Mouse (Mus musculus) forebrain, postnatal 0 days (tissue): Measurements from ENCODE around the gene Cdc26. TPM values are rescaled to one million over a fixed set of nuclear protein-coding genes. Genes with fewer than 3 reads are reported as not detected.

ENCODE experiments used
- ATAC-seq: fragments of 200-750 bp; cut with Nextera tagmentation; 2 replicates; pipeline ENCODE4 v1.8.0; 2017; ENCODE audit warnings: mild to moderate bottlenecking, moderate library complexity
- DNase-seq: peaks from one replicate; pipeline ENCODE4 v3.0.0-alpha.2; 2015
- H3K27ac ChIP-seq: fragments of 300-500 bp; sonication (generic); 2 replicates; pipeline ENCODE4 v1.5.1; 2014; ENCODE audit warnings: low read depth, mild to moderate bottlenecking, antibody characterized with exemption, low read length, moderate library complexity, mixed read lengths
- H3K27me3 ChIP-seq: fragments of 300-500 bp; sonication (generic); 2 replicates; pipeline ENCODE4 v1.6.1; 2014; ENCODE audit warnings: mild to moderate bottlenecking, low read length, mixed read lengths; ENCODE audit not compliant: insufficient read depth
- H3K36me3 ChIP-seq: fragments of 300-500 bp; sonication (generic); 2 replicates; pipeline ENCODE4 v1.6.1; 2014; ENCODE audit warnings: mild to moderate bottlenecking, moderate library complexity; ENCODE audit not compliant: insufficient read depth
- H3K4me1 ChIP-seq: fragments of 300-500 bp; sonication (generic); 2 replicates; pipeline ENCODE4 v1.6.1; 2014; ENCODE audit warnings: antibody characterized with exemption; ENCODE audit not compliant: insufficient read depth
- H3K4me2 ChIP-seq: fragments of 300-500 bp; sonication (generic); 2 replicates; pipeline ENCODE4 v1.6.1; 2014; ENCODE audit warnings: low read depth, mild to moderate bottlenecking, moderate library complexity
- H3K4me3 ChIP-seq: fragments of 300-500 bp; sonication (generic); 2 replicates; pipeline ENCODE4 v1.5.1; 2014; ENCODE audit warnings: low read depth, low read length, mixed read lengths
- H3K9ac ChIP-seq: fragments of 300-500 bp; sonication (generic); 2 replicates; pipeline ENCODE4 v1.6.1; 2014; ENCODE audit warnings: mild to moderate bottlenecking
- H3K9me3 ChIP-seq: fragments of 300-500 bp; sonication (generic); 2 replicates; pipeline ENCODE4 v1.6.1; 2016; ENCODE audit warnings: low read length
- CTCF ChIP-seq: sonication (generic); IDR thresholded peaks from 2 replicates; pipeline ENCODE4 v1.5.1; 2016; ENCODE audit warnings: antibody characterized with exemption, control low read depth, low read depth
- WGBS: fragments of 180-500 bp; shearing (Covaris S2); extraction: QIAGEN DNeasy Blood & Tissue Kit; methylation state at CpG from one replicate; pipeline ENCODE4 v1.1.7; 2014; 5-methylcytosine and 5-hydroxymethylcytosine counted together
- polyA plus RNA-seq: library from polyadenylated mRNA; unstranded; fragments of >200 nt; fragmentation: Nextera tagmentation; extraction: Ambion mirVana; gene quantifications from 2 replicates; pipeline ENCODE4 v1.2.1, GENCODE M21; 2015
- total RNA-seq: library from RNA; depleted of rRNA; stranded (reverse); fragments of >200 nt; gene quantifications from 2 replicates; pipeline ENCODE4 v1.2.3, GENCODE M21; 2014

Gene Cdc26
- total and polyA plus RNA-seq, 2 experiments from 2014 or later = 51.1 to 81.7 TPM

- no peak overlapping the region for H3K4me3 ChIP-seq
- ATAC-seq (no peak), DNase-seq (no peak)
- H3K4me1 ChIP-seq = no peaks in the 10 kb centered on the region
- no peak overlapping the region for H3K4me2 ChIP-seq
- H3K9me3 ChIP-seq = no peaks in the 10 kb centered on the region
- no peak for TF ChIP-seq CTCF
- H3K36me3 ChIP-seq = no peaks in the 10 kb centered on the region
- no peak overlapping the region for H3K9ac ChIP-seq
- H3K27ac ChIP-seq = no peak overlapping the region
- no peaks in the 10 kb centered on the region for H3K27me3 ChIP-seq
- 86% methylated on average over 9 of the region's 9 CpGs for WGBS
Observed at GRCm38 (mm10) chr4:62372818-62373520, 35.5 kb downstream of the Cdc26 start.

- ATAC-seq (no peak), DNase-seq (no peak)
- Histone ChIP-seq H3K27ac (no peak overlapping the region), H3K4me2 (no peak overlapping the region), H3K9ac (no peak overlapping the region), H3K9me3 (no peaks in the 10 kb centered on the region), H3K27me3 (no peaks in the 10 kb centered on the region), H3K4me1 (no peaks in the 10 kb centered on the region), H3K36me3 (no peaks in the 10 kb centered on the region), H3K4me3 (no peak overlapping the region)
- WGBS = 11% methylated on average over 1 of the region's 1 CpGs
- TF ChIP-seq CTCF = no peak
Observed at GRCm38 (mm10) chr4:62372410-62372809, 36.0 kb downstream of the Cdc26 start.

- 84% methylated on average over 3 of the region's 3 CpGs for WGBS
- Histone ChIP-seq H3K9me3 (no peaks in the 10 kb centered on the region), H3K27me3 (no peaks in the 10 kb centered on the region), H3K36me3 (no peaks in the 10 kb centered on the region), H3K27ac (no peak overlapping the region), H3K4me1 (no peaks in the 10 kb centered on the region), H3K4me3 (no peak overlapping the region), H3K4me2 (no peak overlapping the region), H3K9ac (no peak overlapping the region)
- no peak for DNase-seq
- ATAC-seq = no peak
- no peak for TF ChIP-seq CTCF
Observed at GRCm38 (mm10) chr4:62369091-62369490, 39.4 kb downstream of the Cdc26 start.

DNA sequence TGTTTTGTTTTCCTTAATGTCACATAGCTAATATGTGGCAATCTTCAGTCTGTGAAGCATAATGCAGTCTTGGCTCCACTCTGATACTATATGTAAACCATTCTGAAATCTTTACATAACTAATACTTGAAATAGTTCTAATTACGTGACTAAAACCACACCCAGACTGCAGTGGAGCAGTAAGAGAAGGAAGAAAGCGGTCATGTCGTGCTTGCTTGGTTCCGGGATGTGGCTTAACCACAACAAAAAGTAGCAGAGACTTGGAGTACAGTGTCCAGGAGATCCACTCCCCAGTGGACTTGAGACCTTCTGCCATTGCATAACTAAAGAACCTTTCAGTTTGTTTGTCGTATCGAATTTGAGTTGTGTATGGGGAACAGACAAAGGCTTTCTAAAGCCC, 40.9 kb downstream of the Cdc26 start:
- no peaks in the 10 kb centered on the region for H3K27me3 ChIP-seq
- no peak for ATAC-seq
- WGBS = 91% methylated on average over 6 of the region's 6 CpGs
- H3K4me3 ChIP-seq = no peak overlapping the region
- no peak overlapping the region for H3K27ac ChIP-seq
- TF ChIP-seq CTCF = no peak
- no peaks in the 10 kb centered on the region for H3K4me1 ChIP-seq
- H3K36me3 ChIP-seq = no peaks in the 10 kb centered on the region
- no peak for DNase-seq
- no peak overlapping the region for H3K4me2 ChIP-seq
- H3K9me3 ChIP-seq = no peaks in the 10 kb centered on the region
- H3K9ac ChIP-seq = no peak overlapping the region

GRCm38 (mm10) chr4:62366291-62366690, 42.2 kb downstream of the Cdc26 start:
- H3K4me2 ChIP-seq = no peak overlapping the region
- H3K27me3 ChIP-seq = no peaks in the 10 kb centered on the region
- TF ChIP-seq CTCF = no peak
- ATAC-seq (no peak), DNase-seq (no peak)
- 0 out of 2 replicates have a peak, but pooled peaks cover 2% of the 10 kb centered on the region for H3K4me1 ChIP-seq
- no peak overlapping the region for H3K9ac ChIP-seq
- no peaks in the 10 kb centered on the region for H3K36me3 ChIP-seq
- H3K9me3 ChIP-seq = no peaks in the 10 kb centered on the region
- no peak overlapping the region for H3K27ac ChIP-seq
- 81% methylated on average over 4 of the region's 4 CpGs for WGBS
- no peak overlapping the region for H3K4me3 ChIP-seq

GRCm38 (mm10) chr4:62364299-62364698, 44.1 kb downstream of the Cdc26 start:
- no peak overlapping the region for H3K27ac ChIP-seq

GRCm38 (mm10) chr4:62362437-62362836, 46.0 kb downstream of the Cdc26 start:
- no peak overlapping the region for H3K9ac ChIP-seq
- H3K4me1 ChIP-seq = peaks cover 13% of the 10 kb centered on the region; the same call in 1 of the 2 replicates
- WGBS = 85% methylated on average over 2 of the region's 2 CpGs
- H3K4me3 ChIP-seq = no peak overlapping the region
- H3K27me3 ChIP-seq = no peaks in the 10 kb centered on the region
- ATAC-seq (no peak), DNase-seq (no peak)
- H3K9me3 ChIP-seq = no peaks in the 10 kb centered on the region
- H3K36me3 ChIP-seq = no peaks in the 10 kb centered on the region
- H3K4me2 ChIP-seq = no peak overlapping the region
- TF ChIP-seq CTCF = no peak
- no peak overlapping the region for H3K27ac ChIP-seq

More at GRCm38 (mm10) chr4:62364299-62364698, 44.1 kb downstream of the Cdc26 start:
- Histone ChIP-seq H3K9ac (no peak overlapping the region), H3K4me2 (no peak overlapping the region), H3K27me3 (no peaks in the 10 kb centered on the region), H3K4me1 (peaks cover 11% of the 10 kb centered on the region; the same call in 1 of the 2 replicates), H3K9me3 (no peaks in the 10 kb centered on the region), H3K4me3 (no peak overlapping the region), H3K36me3 (no peaks in the 10 kb centered on the region)
- ATAC-seq (no peak), DNase-seq (no peak)
- WGBS = 93% methylated on average over 8 of the region's 8 CpGs
- TF ChIP-seq CTCF = no peak
